Mouse (Mus musculus) midbrain, embryonic 15.5 days (tissue): ENCODE measurements at regions not wholly inside any gene's neighbourhood (a gene's known extent, or its start where the extent isn't known, plus 50 kb on each side); places are given as distances from the start of the nearest gene placed in this dataset.

Experiments used
- ATAC-seq: fragments of 200-750 bp; cut with Nextera tagmentation; replicated peaks from 2 replicates; pipeline ENCODE4 v1.8.0; 2017; ENCODE audit warnings: moderate TSS enrichment
- H3K27ac ChIP-seq: fragments of 300-500 bp; sonication (generic); 2 replicates; pipeline ENCODE4 v1.5.1; 2015; ENCODE audit warnings: mild to moderate bottlenecking, inconsistent platforms
- H3K27me3 ChIP-seq: fragments of 300-500 bp; sonication (generic); replicated peaks from 2 replicates; pipeline ENCODE4 v1.6.1; 2015; ENCODE audit warnings: inconsistent platforms
- H3K36me3 ChIP-seq: fragments of 300-500 bp; sonication (generic); replicated peaks from 2 replicates; pipeline ENCODE4 v1.6.1; 2015; ENCODE audit warnings: inconsistent platforms
- H3K4me1 ChIP-seq: fragments of 300-500 bp; sonication (generic); 2 replicates; pipeline ENCODE4 v1.6.1; 2015; ENCODE audit warnings: inconsistent platforms
- H3K4me2 ChIP-seq: fragments of 300-500 bp; sonication (generic); 2 replicates; pipeline ENCODE4 v1.6.1; 2015; ENCODE audit warnings: inconsistent platforms, mild to moderate bottlenecking, moderate library complexity
- H3K4me3 ChIP-seq: fragments of 300-500 bp; sonication (generic); 2 replicates; pipeline ENCODE4 v1.5.1; 2015; ENCODE audit warnings: mild to moderate bottlenecking, inconsistent platforms
- H3K9ac ChIP-seq: fragments of 300-500 bp; sonication (generic); 2 replicates; pipeline ENCODE4 v1.6.1; 2015; ENCODE audit warnings: mild to moderate bottlenecking, inconsistent platforms
- H3K9me3 ChIP-seq: fragments of 300-500 bp; sonication (generic); 2 replicates; pipeline ENCODE4 v1.6.1; 2016; ENCODE audit warnings: inconsistent platforms
- WGBS: fragments of 180-500 bp; shearing (Covaris S2); methylation state at CpG from one replicate; pipeline ENCODE4 v1.1.7; 2015; ENCODE audit warnings: mixed read lengths; 5-methylcytosine and 5-hydroxymethylcytosine counted together

- no peaks in the 10 kb centered on the region for H3K9me3 ChIP-seq
- ATAC-seq = peak; percentile 90
- WGBS = 60% methylated on average over 2 of the region's 2 CpGs
- H3K36me3 ChIP-seq = no peaks in the 10 kb centered on the region
- H3K27me3 ChIP-seq = no peaks in the 10 kb centered on the region
- H3K4me2 ChIP-seq = no peak overlapping the region
- no peak overlapping the region for H3K9ac ChIP-seq
- no peak overlapping the region for H3K4me3 ChIP-seq
- peak overlapping the region; percentile 56; the same call in 1 of the 2 replicates for H3K27ac ChIP-seq
- peaks cover 3% of the 10 kb centered on the region; the same call in 1 of the 2 replicates for H3K4me1 ChIP-seq
Measured at GRCm38 (mm10) chr11:14350444-14351135, 248.5 kb upstream of the Pom121l12 start.

GRCm38 (mm10) chr11:14378512-14378911 lies 220.6 kb upstream of the Pom121l12 start:
- no peak overlapping the region for H3K4me3 ChIP-seq
- no peak overlapping the region for H3K27ac ChIP-seq
- no peak overlapping the region for H3K4me2 ChIP-seq
- H3K4me1 ChIP-seq = no peaks in the 10 kb centered on the region
- H3K36me3 ChIP-seq = no peaks in the 10 kb centered on the region
- no peaks in the 10 kb centered on the region for H3K9me3 ChIP-seq
- 25% methylated on average over 1 of the region's 1 CpGs for WGBS
- H3K27me3 ChIP-seq = no peaks in the 10 kb centered on the region
- ATAC-seq = peak; percentile 53; the same call in 1 of the 2 replicates
- H3K9ac ChIP-seq = no peak overlapping the region

GRCm38 (mm10) chr11:14379763-14380571 lies 219.1 kb upstream of the Pom121l12 start:
- Histone ChIP-seq H3K9me3 (no peaks in the 10 kb centered on the region), H3K4me1 (no peaks in the 10 kb centered on the region), H3K4me2 (no peak overlapping the region), H3K4me3 (no peak overlapping the region), H3K9ac (no peak overlapping the region), H3K36me3 (no peaks in the 10 kb centered on the region), H3K27me3 (no peaks in the 10 kb centered on the region), H3K27ac (no peak overlapping the region)
- 33% methylated on average over 11 of the region's 11 CpGs for WGBS
- ATAC-seq = peak; percentile 83

- H3K4me2 ChIP-seq = no peak overlapping the region
- 87% methylated on average over 1 of the region's 1 CpGs for whole genome bisulfite sequencing
- no peaks in the 10 kb centered on the region for H3K9me3 ChIP-seq
- H3K4me1 ChIP-seq = no peaks in the 10 kb centered on the region
- no peaks in the 10 kb centered on the region for H3K27me3 ChIP-seq
- no peak overlapping the region for H3K9ac ChIP-seq
- H3K36me3 ChIP-seq = no peaks in the 10 kb centered on the region
- H3K4me3 ChIP-seq = no peak overlapping the region
- no peak for ATAC-seq
- H3K27ac ChIP-seq = no peak overlapping the region
Measured at GRCm38 (mm10) chr11:14380572-14380958, 218.5 kb upstream of the Pom121l12 start.

- Histone ChIP-seq H3K36me3 (no peaks in the 10 kb centered on the region), H3K9ac (no peak overlapping the region), H3K4me1 (no peaks in the 10 kb centered on the region), H3K9me3 (no peaks in the 10 kb centered on the region), H3K4me2 (no peak overlapping the region), H3K4me3 (no peak overlapping the region), H3K27me3 (no peaks in the 10 kb centered on the region), H3K27ac (no peak overlapping the region)
- 37% methylated on average over 3 of the region's 3 CpGs for WGBS
- ATAC-seq = no peak
Measured at GRCm38 (mm10) chr11:14387055-14387584, 212.0 kb upstream of the Pom121l12 start.

- WGBS = 75% methylated on average over 5 of the region's 5 CpGs
- no peak overlapping the region for H3K4me3 ChIP-seq
Measured at GRCm38 (mm10) chr11:14387720-14388119, 211.4 kb upstream of the Pom121l12 start.

More at GRCm38 (mm10) chr11:14387720-14388119, 211.4 kb upstream of the Pom121l12 start:
- Histone ChIP-seq H3K27ac (no peak overlapping the region), H3K9ac (no peak overlapping the region), H3K4me1 (no peaks in the 10 kb centered on the region), H3K27me3 (no peaks in the 10 kb centered on the region), H3K9me3 (no peaks in the 10 kb centered on the region), H3K36me3 (no peaks in the 10 kb centered on the region), H3K4me2 (no peak overlapping the region)
- no peak for ATAC-seq
